Mouse (Mus musculus): ENCODE data around the gene Ddx52. TPM values are rescaled to one million over a fixed set of nuclear protein-coding genes. Genes with fewer than 3 reads are reported as not detected.

Gene Ddx52
- total RNA-seq, 2 experiments from 2014 or later, result 13.3 to 15.2 TPM

- no peak for DNase-seq
- intact Hi-C loops (cut with DNase I), result loop anchor here (5.0 kb wide), 1 partner anchor 56 kb away; the partner anchor contains the start of gene Dusp14
Measured at GRCm38 (mm10) chr11:84011050-84011449, 69.2 kb downstream of the Ddx52 start.

GRCm38 (mm10) chr11:84011576-84011975 is 69.7 kb downstream of the Ddx52 start:
- intact Hi-C loops (cut with DNase I), result loop anchor here (5.0 kb wide), 1 partner anchor 56 kb away; the partner anchor contains the start of gene Dusp14
- no peak for DNase-seq

Other genes starting within 250 kb of the Ddx52 start
- gene Wfdc17, start 238.1 kb upstream of the Ddx52 start, total RNA-seq (2021), result not detected
- not detected for gene Wfdc18, start 233.0 kb upstream of the Ddx52 start, total RNA-seq (2021)
- not detected for gene Wfdc21, start 195.1 kb upstream of the Ddx52 start, total RNA-seq (2021)
- 10 to 100 TPM; 27.3 to 28.3 TPM for gene Heatr6, start 188.4 kb upstream of the Ddx52 start, total RNA-seq (2021)
- not detected for gene Hnf1b, start 92.0 kb upstream of the Ddx52 start, total RNA-seq (2021)
- gene Synrg, start 22.4 kb downstream of the Ddx52 start, total RNA-seq (2021), result 10 to 100 TPM; 58.9 to 63.6 TPM
- 1 to 10 TPM; 6.3 to 7.1 TPM for gene Dusp14, start 127.2 kb downstream of the Ddx52 start, total RNA-seq (2021)
- 10 to 100 TPM; 41.0 to 46.5 TPM for gene Tada2a, start 187.5 kb downstream of the Ddx52 start, total RNA-seq (2021)
- 100 to 1,000 TPM; 186 to 187 TPM for gene Acaca, start 187.6 kb downstream of the Ddx52 start, total RNA-seq (2021)
- gene Gm11437, start 225.4 kb downstream of the Ddx52 start, total RNA-seq (2021), result not detected